Mouse (Mus musculus): ENCODE data around the gene Gm45140.

- TF ChIP-seq CTCF (IDR thresholded peaks at IDR 0.05; ENCODE audit: insufficient read depth, low read depth, low read length) (no peak), POLR2A (IDR thresholded peaks at IDR 0.05; ENCODE audit: insufficient read depth, low read depth, low read length) (no peak)
These were observed 25.9 kb downstream of the Gm45140 start for GRCm38 (mm10) chr6:87809651-87810161.

Measured in olfactory bulb, adult 2 months (tissue).